Mouse (Mus musculus) intestine, postnatal 0 days (tissue): ENCODE results near the gene Chd9. TPM values are rescaled to one million over a fixed set of nuclear protein-coding genes. Genes with fewer than 3 reads are reported as not detected.

Experiments
- ATAC-seq: fragments of 200-750 bp; cut with Nextera tagmentation; 2 replicates; pipeline ENCODE4 v1.8.0; 2017; ENCODE audit warnings: mild to moderate bottlenecking, moderate TSS enrichment, moderate library complexity
- H3K27ac ChIP-seq: fragments of 300-500 bp; sonication (generic); 2 replicates; pipeline ENCODE4 v1.5.1; 2014; ENCODE audit warnings: mild to moderate bottlenecking, low read depth, low read length, moderate library complexity
- H3K27me3 ChIP-seq: fragments of 300-500 bp; sonication (generic); replicated peaks from 2 replicates; pipeline ENCODE4 v1.6.1; 2014; ENCODE audit warnings: low read length, mixed read lengths; ENCODE audit not compliant: control insufficient read depth, insufficient read depth
- H3K36me3 ChIP-seq: fragments of 300-500 bp; sonication (generic); 2 replicates; pipeline ENCODE4 v1.6.1; 2014; ENCODE audit warnings: mild to moderate bottlenecking, moderate library complexity; ENCODE audit not compliant: control insufficient read depth, insufficient read depth
- H3K4me1 ChIP-seq: fragments of 300-500 bp; sonication (generic); replicated peaks from 2 replicates; pipeline ENCODE4 v1.6.1; 2014; ENCODE audit warnings: antibody characterized with exemption, low read length, mixed read lengths; ENCODE audit not compliant: control insufficient read depth, insufficient read depth
- H3K4me2 ChIP-seq: fragments of 300-500 bp; sonication (generic); replicated peaks from 2 replicates; pipeline ENCODE4 v1.6.1; 2014; ENCODE audit warnings: low read depth, mild to moderate bottlenecking, moderate library complexity
- H3K4me3 ChIP-seq: fragments of 300-500 bp; sonication (generic); 2 replicates; pipeline ENCODE4 v1.5.1; 2014; ENCODE audit warnings: low read depth, low read length
- H3K9ac ChIP-seq: fragments of 300-500 bp; sonication (generic); 2 replicates; pipeline ENCODE4 v1.6.1; 2014; ENCODE audit warnings: mild to moderate bottlenecking, low read depth, low read length
- H3K9me3 ChIP-seq: fragments of 300-500 bp; sonication (generic); 2 replicates; pipeline ENCODE4 v1.6.1; 2016; ENCODE audit warnings: mixed run types; ENCODE audit not compliant: control insufficient read depth
- CTCF ChIP-seq: sonication (generic); IDR thresholded peaks from 2 replicates; pipeline ENCODE4 v1.5.1; 2016; ENCODE audit warnings: low read depth, mild to moderate bottlenecking, control low read depth, antibody characterized with exemption, moderate library complexity
- WGBS: fragments of 180-500 bp; shearing (Covaris S2); extraction: QIAGEN DNeasy Blood & Tissue Kit; methylation state at CpG from one replicate; pipeline ENCODE4 v1.1.7; 2014; 5-methylcytosine and 5-hydroxymethylcytosine counted together
- polyA plus RNA-seq: library from polyadenylated mRNA; unstranded; fragments of >200 nt; fragmentation: Nextera tagmentation; extraction: Ambion mirVana; gene quantifications from 2 replicates; pipeline ENCODE4 v1.2.1, GENCODE M21; 2015

Gene Chd9
- polyA plus RNA-seq, 1 experiment from 2014 or later, result 236 TPM

DNA sequence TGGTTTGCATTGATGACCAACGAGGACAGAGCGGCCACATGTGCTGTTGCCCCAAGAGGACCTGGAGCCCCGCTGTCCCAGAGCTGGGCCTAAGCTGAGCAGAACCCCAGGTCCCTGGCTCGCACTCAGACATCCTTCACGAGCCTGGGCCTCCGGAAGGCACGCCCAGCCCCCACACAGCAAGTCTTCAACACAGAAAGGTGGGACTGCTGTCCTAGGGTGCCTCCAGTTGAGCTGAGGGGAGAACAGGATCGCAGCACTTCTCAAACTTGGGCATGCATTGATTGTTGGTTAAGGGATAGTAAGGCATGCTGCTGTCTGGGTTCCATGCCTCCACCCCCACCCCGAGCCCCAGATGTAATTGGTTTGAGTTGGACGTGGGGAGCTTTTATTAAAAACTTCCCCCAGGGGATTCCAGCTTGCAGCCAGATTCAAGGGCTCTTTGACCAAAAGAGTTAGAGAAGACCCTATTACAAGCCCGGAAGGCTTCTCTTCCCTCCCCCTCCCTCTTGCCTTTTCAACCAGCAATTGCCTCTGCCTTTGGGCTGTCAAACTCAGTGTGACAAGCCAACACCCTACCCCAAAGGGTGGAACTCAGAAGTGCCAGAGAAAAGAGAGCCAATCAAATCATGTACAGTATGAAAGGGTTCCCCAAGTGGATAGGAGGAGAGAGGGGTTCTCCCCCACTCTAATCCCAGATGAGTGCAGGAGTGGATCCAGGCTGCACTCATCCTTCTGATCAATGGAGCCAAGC is 1.0 kb downstream of the Chd9 start:
- H3K36me3 ChIP-seq, result no peaks in the 10 kb centered on the region
- ATAC-seq, result peak; percentile 21
- WGBS, result 8% methylated on average over 11 of the region's 11 CpGs
- no peaks in the 10 kb centered on the region for H3K9me3 ChIP-seq
- H3K4me2 ChIP-seq, result peak overlapping the region; percentile 80
- TF ChIP-seq CTCF, result no peak
- H3K27me3 ChIP-seq, result no peaks in the 10 kb centered on the region
- H3K27ac ChIP-seq, result peak overlapping the region; percentile 58
- 0 out of 2 replicates have a peak, but pooled peaks cover 4% of the 10 kb centered on the region for H3K4me1 ChIP-seq
- H3K9ac ChIP-seq, result peak overlapping the region; percentile 59
- H3K4me3 ChIP-seq, result peak overlapping the region; percentile 57

GRCm38 (mm10) chr8:90829825-90830224 is 1.7 kb downstream of the Chd9 start:
- no peak for TF ChIP-seq CTCF
- Histone ChIP-seq H3K27me3 (no peaks in the 10 kb centered on the region), H3K9me3 (no peaks in the 10 kb centered on the region), H3K4me2 (peak overlapping the region; percentile 80; the same call in 1 of the 2 replicates), H3K4me1 (0 out of 2 replicates have a peak, but pooled peaks cover 4% of the 10 kb centered on the region), H3K4me3 (no peak overlapping the region), H3K9ac (no peak overlapping the region), H3K36me3 (no peaks in the 10 kb centered on the region), H3K27ac (no peak overlapping the region)
- no peak for ATAC-seq
- 52% methylated on average over 1 of the region's 1 CpGs for WGBS

DNA sequence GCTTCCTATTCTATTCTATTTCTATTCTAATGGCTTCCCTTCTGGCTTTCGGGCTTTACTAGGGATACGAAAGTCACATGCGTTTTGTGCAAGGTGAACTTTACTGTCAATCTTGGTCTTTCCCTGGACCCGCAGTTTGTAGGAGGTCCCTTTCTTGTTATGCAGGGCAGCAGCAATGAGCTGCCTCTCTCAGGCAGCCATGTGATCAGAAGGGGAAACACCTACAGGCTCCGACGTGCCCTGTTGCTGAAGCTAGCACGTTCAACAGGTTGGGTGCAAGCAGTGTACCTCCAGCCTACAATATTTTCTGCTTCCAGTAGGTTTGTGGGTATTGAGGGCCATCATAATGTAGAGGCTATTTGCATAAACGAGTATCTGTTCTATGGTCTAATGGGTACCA is 2.8 kb downstream of the Chd9 start:
- no peaks in the 10 kb centered on the region for H3K27me3 ChIP-seq
- 55% methylated on average over 8 of the region's 8 CpGs for WGBS
- no peak for TF ChIP-seq CTCF
- no peaks in the 10 kb centered on the region for H3K36me3 ChIP-seq
- no peak overlapping the region for H3K4me3 ChIP-seq
- no peak for ATAC-seq
- no peak overlapping the region for H3K4me2 ChIP-seq
- no peak overlapping the region for H3K27ac ChIP-seq
- H3K4me1 ChIP-seq, result 0 out of 2 replicates have a peak, but pooled peaks cover 4% of the 10 kb centered on the region
- H3K9me3 ChIP-seq, result no peaks in the 10 kb centered on the region
- no peak overlapping the region for H3K9ac ChIP-seq

DNA sequence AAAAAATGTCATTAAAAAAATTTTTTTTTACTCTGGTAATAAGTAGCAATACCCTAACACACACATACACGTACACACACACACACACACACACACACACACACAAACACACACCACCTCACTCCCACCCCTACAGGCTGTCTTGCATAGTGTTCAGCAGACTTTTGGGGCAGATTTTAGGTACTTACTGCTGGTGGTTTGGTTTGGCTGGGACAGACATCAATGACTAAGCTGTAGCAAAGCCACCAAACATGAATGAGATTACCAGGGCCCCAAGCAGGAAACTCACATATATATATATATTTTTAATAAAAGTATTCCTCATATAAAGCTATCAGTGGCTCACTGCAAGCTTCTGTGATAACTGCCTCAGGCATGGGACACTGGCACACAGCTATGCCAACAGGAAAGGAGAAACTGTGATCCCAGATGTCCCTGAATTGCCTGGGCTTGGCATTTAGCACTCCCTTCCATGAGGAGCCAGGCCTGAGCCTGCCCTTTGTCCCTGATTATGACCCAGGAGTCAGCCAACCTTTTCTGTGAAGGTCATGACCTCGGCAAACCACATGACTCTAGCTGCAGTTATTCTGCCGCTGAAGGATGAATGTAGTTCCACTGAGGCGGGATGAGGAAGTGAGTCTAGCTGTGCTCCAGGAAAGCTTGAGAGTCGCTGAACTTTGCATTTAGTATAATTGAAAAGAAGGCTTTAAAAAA is 4.6 kb downstream of the Chd9 start:
- peak; percentile 7; the same call in 1 of the 2 replicates for ATAC-seq
- Histone ChIP-seq H3K9ac (no peak overlapping the region), H3K36me3 (no peaks in the 10 kb centered on the region), H3K4me3 (no peak overlapping the region), H3K4me2 (no peak overlapping the region), H3K27me3 (no peaks in the 10 kb centered on the region), H3K9me3 (no peaks in the 10 kb centered on the region), H3K4me1 (0 out of 2 replicates have a peak, but pooled peaks cover 4% of the 10 kb centered on the region), H3K27ac (no peak overlapping the region)
- 41% methylated on average over 5 of the region's 5 CpGs for WGBS
- TF ChIP-seq CTCF, result no peak

GRCm38 (mm10) chr8:90833628-90834320 is 5.6 kb downstream of the Chd9 start:
- H3K27ac ChIP-seq, result no peak overlapping the region; the same call in 1 of the 2 replicates

DNA sequence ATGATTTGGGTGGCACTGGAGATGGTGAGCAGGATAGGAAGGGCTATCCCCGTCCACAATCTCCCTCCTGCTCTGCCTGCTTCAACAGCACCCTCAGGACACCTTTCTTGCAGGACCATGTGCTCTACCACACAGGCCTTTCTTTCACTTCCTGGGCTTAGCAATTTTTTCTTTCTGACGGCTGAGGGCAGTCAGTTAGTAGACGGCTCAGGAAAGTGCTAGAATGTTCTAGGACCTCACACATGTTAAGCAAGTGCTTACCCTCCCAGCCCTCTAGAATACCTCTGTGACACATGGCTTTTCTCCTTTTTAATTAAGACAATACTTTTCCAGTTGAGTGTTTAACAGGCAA is 6.1 kb downstream of the Chd9 start:
- no peak overlapping the region for H3K4me3 ChIP-seq
- no peak for TF ChIP-seq CTCF
- no peak for ATAC-seq
- no peaks in the 10 kb centered on the region for H3K4me1 ChIP-seq
- H3K9ac ChIP-seq, result no peak overlapping the region
- no peak overlapping the region for H3K4me2 ChIP-seq
- 74% methylated on average over 3 of the region's 3 CpGs for WGBS
- no peaks in the 10 kb centered on the region for H3K27me3 ChIP-seq
- no peak overlapping the region; the same call in 1 of the 2 replicates for H3K27ac ChIP-seq
- H3K36me3 ChIP-seq, result no peaks in the 10 kb centered on the region
- H3K9me3 ChIP-seq, result no peaks in the 10 kb centered on the region

More at GRCm38 (mm10) chr8:90833628-90834320, 5.6 kb downstream of the Chd9 start:
- ATAC-seq, result no peak
- TF ChIP-seq CTCF, result no peak
- no peaks in the 10 kb centered on the region for H3K9me3 ChIP-seq
- no peaks in the 10 kb centered on the region for H3K36me3 ChIP-seq
- WGBS, result 67% methylated on average over 6 of the region's 6 CpGs
- no peak overlapping the region for H3K4me3 ChIP-seq
- no peaks in the 10 kb centered on the region for H3K27me3 ChIP-seq
- no peak overlapping the region for H3K4me2 ChIP-seq
- H3K9ac ChIP-seq, result no peak overlapping the region
- H3K4me1 ChIP-seq, result no peaks in the 10 kb centered on the region
